Mouse (Mus musculus) olfactory bulb, adult 2 months (tissue): ENCODE data around the gene Ccnq. TPM values are rescaled to one million over a fixed set of nuclear protein-coding genes. Genes with fewer than 3 reads are reported as not detected.

ENCODE experiments used
- H3K27ac ChIP-seq: fragments of 200-500 bp; 2 replicates; pipeline ENCODE4 v1.5.1; 2012; ENCODE audit warnings: low read depth, low read length; ENCODE audit not compliant: insufficient read depth
- H3K4me1 ChIP-seq: fragments of 200-500 bp; 2 replicates; pipeline ENCODE4 v1.6.1; 2012; ENCODE audit warnings: low read length; ENCODE audit not compliant: control insufficient read depth, insufficient read depth
- H3K4me3 ChIP-seq: fragments of 200-500 bp; 2 replicates; pipeline ENCODE4 v1.5.1; 2012; ENCODE audit warnings: mild to moderate bottlenecking, low read depth, low read length, moderate library complexity; ENCODE audit not compliant: insufficient read depth
- CTCF ChIP-seq: fragments of 200-500 bp; IDR thresholded peaks from 2 replicates; pipeline ENCODE4 v1.5.1; 2012; ENCODE audit warnings: low read depth, mild to moderate bottlenecking, low read length, moderate library complexity; ENCODE audit not compliant: insufficient read depth
- POLR2A ChIP-seq: fragments of 200-500 bp; IDR thresholded peaks from 2 replicates; pipeline ENCODE4 v1.6.1; 2012; ENCODE audit warnings: mild to moderate bottlenecking, low read depth, low read length, moderate library complexity; ENCODE audit not compliant: insufficient read depth
- WGBS: fragments of 180-500 bp; shearing (Covaris S2); methylation state at CpG from one replicate; pipeline ENCODE4 v1.1.7; 2018; 5-methylcytosine and 5-hydroxymethylcytosine counted together
- polyA plus RNA-seq: library from polyadenylated mRNA; stranded (reverse); fragments of >200 nt; gene quantifications from 2 replicates; pipeline ENCODE4 v1.2.4, GENCODE M21; 2012; ENCODE audit warnings: low replicate concordance; ENCODE audit not compliant: missing spikeins, insufficient read depth, insufficient read length

Gene Ccnq
- polyA plus RNA-seq: not detected in 2 replicates

- peak; percentile 54 for TF ChIP-seq POLR2A
- no peak for TF ChIP-seq CTCF
- Histone ChIP-seq H3K27ac (peak within 1 kb of the TSS; percentile 60), H3K4me3 (peak within 1 kb of the TSS; percentile 89), H3K4me1 (peaks cover 12% of the 10 kb centered on the region)
- 9% methylated on average over 58 of the region's 59 CpGs for WGBS
Observed at GRCm38 (mm10) chr11:78750885-78751842, at the start of gene Ccnq. Gene Ccnq, minus strand, starts transcription at chr11:78751729.

GRCm38 (mm10) chr11:78801094-78801493 lies 49.6 kb upstream of the Ccnq start:
- 94% methylated on average over 4 of the region's 4 CpGs for WGBS
- H3K27ac ChIP-seq: no peak overlapping the region
- no peak for TF ChIP-seq POLR2A
- no peak for TF ChIP-seq CTCF
- H3K4me1 ChIP-seq: peaks cover 6% of the 10 kb centered on the region
- no peak overlapping the region for H3K4me3 ChIP-seq

GRCm38 (mm10) chr11:78796072-78796729 lies 44.7 kb upstream of the Ccnq start:
- WGBS: 85% methylated on average over 10 of the region's 10 CpGs
- TF ChIP-seq POLR2A (no peak), CTCF (no peak)
- H3K27ac ChIP-seq: no peak overlapping the region
- no peak overlapping the region for H3K4me3 ChIP-seq
- peaks cover 14% of the 10 kb centered on the region for H3K4me1 ChIP-seq

GRCm38 (mm10) chr11:78793116-78793515 lies 41.6 kb upstream of the Ccnq start:
- Histone ChIP-seq H3K4me1 (peaks cover 22% of the 10 kb centered on the region), H3K4me3 (no peak overlapping the region), H3K27ac (peak overlapping the region; percentile 76)
- 61% methylated on average over 11 of the region's 11 CpGs for WGBS
- TF ChIP-seq CTCF (no peak), POLR2A (no peak)

- WGBS: 7% methylated on average over 11 of the region's 11 CpGs
- Histone ChIP-seq H3K27ac (peak overlapping the region; percentile 76), H3K4me1 (peaks cover 22% of the 10 kb centered on the region), H3K4me3 (peak overlapping the region; percentile 21; the same call in 1 of the 2 replicates)
- TF ChIP-seq POLR2A (no peak), CTCF (no peak)
Observed at GRCm38 (mm10) chr11:78792465-78792864, 40.9 kb upstream of the Ccnq start.

GRCm38 (mm10) chr11:78792055-78792454 lies 40.5 kb upstream of the Ccnq start:
- 21% methylated on average over 5 of the region's 5 CpGs for WGBS
- Histone ChIP-seq H3K27ac (peak overlapping the region; percentile 76), H3K4me1 (peaks cover 22% of the 10 kb centered on the region), H3K4me3 (no peak overlapping the region)
- TF ChIP-seq CTCF (no peak), POLR2A (no peak)

- WGBS: 13% methylated on average over 4 of the region's 4 CpGs
- peak overlapping the region; percentile 76 for H3K27ac ChIP-seq
- H3K4me3 ChIP-seq: no peak overlapping the region
- H3K4me1 ChIP-seq: peaks cover 22% of the 10 kb centered on the region
- no peak for TF ChIP-seq CTCF
- no peak for TF ChIP-seq POLR2A
Observed at GRCm38 (mm10) chr11:78791582-78791981, 40.1 kb upstream of the Ccnq start.

GRCm38 (mm10) chr11:78789370-78790060 lies 38.0 kb upstream of the Ccnq start:
- peak overlapping the region; percentile 66 for H3K27ac ChIP-seq
- WGBS: 32% methylated on average over 11 of the region's 11 CpGs
- peaks cover 24% of the 10 kb centered on the region for H3K4me1 ChIP-seq
- no peak for TF ChIP-seq POLR2A
- no peak for TF ChIP-seq CTCF
- no peak overlapping the region for H3K4me3 ChIP-seq
